In genomic region chr1:69453991-69454390, GRCm38 (mm10) we compare ENCODE assay signal across 22 mouse cellular contexts.
DNase-seq lines count a peak whose midpoint lies in the region; ATAC-seq lines count a peak whose summit lies in the region.
"Had no signal": no experiment of that assay in that cellular context is flagged by ENCODE, and none has a peak within 500 bp of the region (broad histone marks: within the 10 kb centered on the region; RNA-seq: fewer than 3 reads in every experiment).

No protein-coding gene starts in this region.

- WGBS in intestine, embryonic 14.5 days, result 81% methylated on average over 3 of the region's 3 CpGs
- WGBS in intestine, embryonic 15.5 days, result 84% methylated on average over 3 of the region's 3 CpGs

- H3K36me3 ChIP-seq in intestine, embryonic 14.5 days (ENCODE audit: control insufficient read depth, insufficient read depth, low read length), result no peaks in the 10 kb centered on the region
- H3K36me3 ChIP-seq in intestine, embryonic 15.5 days, result no peaks in the 10 kb centered on the region
- H3K36me3 ChIP-seq: embryonic facial prominence, embryonic 12.5 days; forebrain, embryonic 15.5 days; heart, embryonic 10.5 days; hindbrain, embryonic 10.5 days had no signal

- no peaks in the 10 kb centered on the region for H3K4me1 ChIP-seq in intestine, embryonic 14.5 days (replicated peaks; ENCODE audit: control insufficient read depth, insufficient read depth, low read length)
- H3K4me1 ChIP-seq in intestine, embryonic 15.5 days (replicated peaks), result no peaks in the 10 kb centered on the region
- H3K4me1 ChIP-seq: embryonic facial prominence, embryonic 12.5 days; forebrain, embryonic 15.5 days; heart, embryonic 10.5 days; hindbrain, embryonic 10.5 days had no signal

- no peak overlapping the region for H3K4me3 ChIP-seq in intestine, embryonic 14.5 days (ENCODE audit: low read depth, low read length)
- H3K4me3 ChIP-seq in intestine, embryonic 15.5 days (replicated peaks), result no peak overlapping the region
- H3K4me3 ChIP-seq: embryonic facial prominence, embryonic 12.5 days; forebrain, embryonic 15.5 days; heart, embryonic 10.5 days; hindbrain, embryonic 10.5 days had no signal

- no peaks in the 10 kb centered on the region for H3K27me3 ChIP-seq in intestine, embryonic 14.5 days (replicated peaks; ENCODE audit: control insufficient read depth, insufficient read depth, low read length)
- H3K27me3 ChIP-seq in intestine, embryonic 15.5 days (replicated peaks), result no peaks in the 10 kb centered on the region
- H3K27me3 ChIP-seq: CH12.LX; embryonic facial prominence, embryonic 12.5 days; forebrain, embryonic 15.5 days; Patski had no signal

- H3K9me3 ChIP-seq in intestine, embryonic 14.5 days (ENCODE audit: control insufficient read depth, low read length), result no peaks in the 10 kb centered on the region
- no peaks in the 10 kb centered on the region for H3K9me3 ChIP-seq in intestine, embryonic 15.5 days
- H3K9me3 ChIP-seq: embryonic facial prominence, embryonic 12.5 days; forebrain, embryonic 15.5 days; heart, embryonic 10.5 days; hindbrain, embryonic 10.5 days had no signal

- ATAC-seq in intestine, embryonic 14.5 days (replicated peaks; ENCODE audit: low FRiP score, low TSS enrichment, low read depth), result no peak
- no peak for ATAC-seq in intestine, embryonic 15.5 days
- peak; percentile 21; the same call in 1 of the 2 replicates for ATAC-seq in megakaryocyte, adult 5-6 weeks (ENCODE audit: poor library complexity, severe bottlenecking)
- ATAC-seq: forebrain, embryonic 15.5 days; Patski had no signal

- H3K27ac ChIP-seq in intestine, embryonic 14.5 days (ENCODE audit: low read depth), result no peak overlapping the region
- H3K27ac ChIP-seq in intestine, embryonic 15.5 days, result no peak overlapping the region
- H3K27ac ChIP-seq: embryonic facial prominence, embryonic 12.5 days; forebrain, embryonic 15.5 days; heart, embryonic 10.5 days; hindbrain, embryonic 10.5 days; hindbrain, embryonic 14.5 days had no signal

- DNase-seq in intestine, embryonic 14.5 days (ENCODE audit: low spot score), result peak; percentile 21
- DNase-seq in T-cell, adult 2 months (ENCODE audit: low spot score), result peak; percentile 5
- DNase-seq in thymus, postnatal 25 days, result peak; percentile 15
- no peak for DNase-seq in retina, embryonic 14.5 days (ENCODE audit: low spot score)
- no peak for DNase-seq in cerebellum, postnatal 25 days
- no peak for DNase-seq in right cerebral cortex, postnatal 4 days
- DNase-seq: adrenal gland, adult 2 months; adrenal gland, postnatal 25 days; cerebellum, adult 18-20 months; cerebellum, adult 9-11 months; embryo, embryonic 11 days; heart, adult 18-20 months; heart, postnatal 10 days had no signal

- H3K4me2 ChIP-seq in intestine, embryonic 14.5 days (ENCODE audit: low read length), result no peak overlapping the region
- no peak overlapping the region for H3K4me2 ChIP-seq in intestine, embryonic 15.5 days (replicated peaks)
- H3K4me2 ChIP-seq: embryonic facial prominence, embryonic 12.5 days; forebrain, embryonic 15.5 days; hindbrain, embryonic 14.5 days had no signal

- no peak overlapping the region for H3K9ac ChIP-seq in intestine, embryonic 14.5 days (ENCODE audit: low read length)
- H3K9ac ChIP-seq in intestine, embryonic 15.5 days, result no peak overlapping the region
- H3K9ac ChIP-seq: embryonic facial prominence, embryonic 12.5 days; forebrain, embryonic 15.5 days; hindbrain, embryonic 14.5 days had no signal

Comparison
In these comparisons a context has a peak if more than half of its experiments do, and no peak if none do; other contexts are left out.
1. DNase-seq: peak in intestine, embryonic 14.5 days (single experiment), T-cell, adult 2 months (single experiment) and thymus, postnatal 25 days (single experiment); none in retina, embryonic 14.5 days (single experiment), cerebellum, postnatal 25 days (0 of 2) and right cerebral cortex, postnatal 4 days (single experiment).